Mouse (Mus musculus) liver, embryonic 14.5 days (tissue): ENCODE data around the gene Pax5. TPM values are rescaled to one million over a fixed set of nuclear protein-coding genes. Genes with fewer than 3 reads are reported as not detected.

ENCODE experiments used
- ATAC-seq: fragments of 200-750 bp; cut with Nextera tagmentation; 2 replicates; pipeline ENCODE4 v1.8.0; 2017; ENCODE audit warnings: moderate number of reproducible peaks, mild to moderate bottlenecking, moderate library complexity; ENCODE audit not compliant: insufficient read depth
- DNase-seq, 3 experiments: peaks; one replicate each; pipeline ENCODE4 v3.0.0-alpha.2; 2012 to 2013; ENCODE audit warnings: low read depth in 3 of 3, low spot score in 3 of 3
- H3K27ac ChIP-seq: fragments of 300-500 bp; sonication (generic); 2 replicates; pipeline ENCODE4 v1.5.1; 2014; ENCODE audit warnings: moderate library complexity, mild to moderate bottlenecking, control low read depth, inconsistent platforms
- H3K27me3 ChIP-seq: fragments of 300-500 bp; sonication (generic); 2 replicates; pipeline ENCODE4 v1.6.1; 2014; ENCODE audit warnings: mild to moderate bottlenecking, low read length, moderate library complexity; ENCODE audit not compliant: control insufficient read depth, insufficient read depth
- H3K36me3 ChIP-seq: fragments of 300-500 bp; sonication (generic); replicated peaks from 2 replicates; pipeline ENCODE4 v1.6.1; 2014; ENCODE audit warnings: low read depth; ENCODE audit not compliant: control insufficient read depth, insufficient read depth
- H3K4me1 ChIP-seq, 2 experiments: fragments of 200-500 bp in 1 of 2; fragments of 300-500 bp in 1 of 2; sonication (generic) in 1 of 2; replicated peaks; 2 replicates each; pipeline ENCODE4 v1.6.1; 2012 to 2014; ENCODE audit warnings: antibody characterized with exemption in 1 of 2, inconsistent platforms in 1 of 2, low read length in 1 of 2; ENCODE audit not compliant: control insufficient read depth in 2 of 2, insufficient read depth in 2 of 2
- H3K4me2 ChIP-seq: fragments of 300-500 bp; sonication (generic); 2 replicates; pipeline ENCODE4 v1.6.1; 2014; ENCODE audit warnings: low read depth, mild to moderate bottlenecking, control low read depth, moderate library complexity
- H3K4me3 ChIP-seq, 2 experiments: fragments of 200-500 bp in 1 of 2; fragments of 300-500 bp in 1 of 2; sonication (generic) in 1 of 2; 2 replicates each; pipeline ENCODE4 v1.5.1; 2012 to 2014; ENCODE audit warnings: low read depth in 2 of 2, low read length in 2 of 2, mild to moderate bottlenecking in 2 of 2, control low read depth in 1 of 2, inconsistent platforms in 1 of 2, moderate library complexity in 1 of 2; ENCODE audit not compliant: insufficient read depth in 1 of 2
- H3K9ac ChIP-seq: fragments of 300-500 bp; sonication (generic); replicated peaks from 2 replicates; pipeline ENCODE4 v1.6.1; 2014; ENCODE audit warnings: mild to moderate bottlenecking, control low read depth, moderate library complexity
- H3K9me3 ChIP-seq: fragments of 300-500 bp; sonication (generic); 2 replicates; pipeline ENCODE4 v1.6.1; 2016; ENCODE audit warnings: low read length, mixed read lengths; ENCODE audit not compliant: control insufficient read depth
- CTCF ChIP-seq: IDR thresholded peaks from 2 replicates; pipeline ENCODE4 v1.5.1; 2016; ENCODE audit warnings: antibody characterized with exemption, low read depth, control low read depth
- EP300 ChIP-seq: IDR thresholded peaks from 2 replicates; pipeline ENCODE4 v1.6.1; 2016; ENCODE audit warnings: antibody characterized with exemption, low read depth
- WGBS: fragments of 180-500 bp; shearing (Covaris S2); extraction: QIAGEN DNeasy Blood & Tissue Kit; methylation state at CpG from one replicate; pipeline ENCODE4 v1.1.7; 2014; ENCODE audit not compliant: insufficient replicate concordance; 5-methylcytosine and 5-hydroxymethylcytosine counted together
- polyA plus RNA-seq, 2 experiments: library from polyadenylated mRNA; depleted of rRNA in 1 of 2; stranded (reverse) in 1 of 2; unstranded in 1 of 2; fragments of >200 nt; fragmentation: Nextera tagmentation in 1 of 2; extraction: Ambion mirVana in 1 of 2; gene quantifications; 2 replicates each; pipeline versions ENCODE4 v1.2.1 to v1.2.3; 2012 to 2014

Pax5 gene
- polyA plus RNA-seq, 2 experiments, result 0.05 to 0.12 TPM

DNA sequence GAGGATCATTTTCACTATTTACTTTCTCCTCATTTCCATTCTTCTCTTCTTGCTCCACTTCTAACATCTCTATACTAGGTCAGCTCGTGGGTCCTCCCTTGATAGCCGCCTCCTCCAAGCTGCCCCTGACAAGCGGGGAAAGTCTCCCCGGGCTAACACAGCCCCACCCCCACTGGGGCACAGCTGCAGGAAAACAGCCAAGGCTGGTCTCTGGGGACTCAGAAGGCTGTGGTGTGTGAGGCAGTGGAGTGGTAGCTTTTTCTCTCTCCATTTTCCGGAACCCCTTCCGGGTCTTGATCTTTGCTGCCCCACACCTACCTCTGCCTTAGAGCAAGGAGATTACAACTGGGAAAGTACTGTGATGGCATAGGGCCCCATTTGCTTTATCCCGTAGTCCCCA lies 4.3 kb downstream of the Pax5 start:
- peaks cover 94% of the 10 kb centered on the region for H3K27me3 ChIP-seq
- no peak overlapping the region for H3K4me3 ChIP-seq
- H3K36me3 ChIP-seq, result no peaks in the 10 kb centered on the region
- ATAC-seq (no peak), DNase-seq (no peak)
- TF ChIP-seq CTCF (no peak), EP300 (no peak)
- no peaks in the 10 kb centered on the region for H3K9me3 ChIP-seq
- H3K4me1 ChIP-seq, result 0 out of 4 replicates have a peak, but pooled peaks cover 0 to 1% of the 10 kb centered on the region in 2 experiments
- 4% methylated on average over 7 of the region's 7 CpGs for WGBS
- no peak overlapping the region for H3K4me2 ChIP-seq
- H3K27ac ChIP-seq, result no peak overlapping the region
- H3K9ac ChIP-seq, result no peak overlapping the region

- WGBS, result 3% methylated on average over 3 of the region's 3 CpGs
- ATAC-seq (no peak), DNase-seq (no peak)
- Histone ChIP-seq H3K4me3 (no peak overlapping the region), H3K36me3 (no peaks in the 10 kb centered on the region), H3K4me2 (no peak overlapping the region), H3K9me3 (no peaks in the 10 kb centered on the region), H3K27ac (no peak overlapping the region), H3K27me3 (peaks cover 95% of the 10 kb centered on the region), H3K4me1 (0 out of 4 replicates have a peak, but pooled peaks cover 0 to 1% of the 10 kb centered on the region in 2 experiments), H3K9ac (no peak overlapping the region)
- no peak for TF ChIP-seq EP300
- TF ChIP-seq CTCF, result no peak
Measured at GRCm38 (mm10) chr4:44705151-44705550, 5.1 kb downstream of the Pax5 start.

DNA sequence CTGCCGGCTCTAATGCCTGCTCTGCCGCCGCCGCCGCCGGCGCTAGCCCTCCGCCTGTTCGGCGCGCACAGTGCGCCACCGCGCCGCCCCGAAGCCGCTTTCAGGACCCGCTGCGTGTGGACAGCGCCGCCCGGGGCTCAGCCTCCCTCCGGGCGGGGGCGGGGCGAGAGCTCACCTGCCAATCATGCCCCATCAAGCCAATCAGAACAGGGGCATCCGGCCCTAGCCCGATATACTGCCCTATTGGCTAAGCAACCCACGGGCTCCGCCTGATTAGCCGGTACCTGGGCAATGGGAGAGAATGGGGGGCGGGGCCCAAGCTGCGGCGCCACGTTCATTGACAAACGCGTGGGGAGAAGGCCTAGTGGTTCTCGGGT lies 5.9 kb downstream of the Pax5 start:
- peak; percentile 83 for ATAC-seq
- Histone ChIP-seq H3K27ac (no peak overlapping the region), H3K27me3 (peaks cover 94% of the 10 kb centered on the region), H3K4me1 (0 out of 4 replicates have a peak, but pooled peaks cover 0 to 1% of the 10 kb centered on the region in 2 experiments), H3K4me3 (peak overlapping the region in 1 of 2 experiments; percentile 36; a peak in 2 of 4 replicates), H3K9me3 (no peaks in the 10 kb centered on the region), H3K4me2 (peak overlapping the region; percentile 56), H3K36me3 (no peaks in the 10 kb centered on the region), H3K9ac (no peak overlapping the region)
- DNase-seq, result peak; percentile 50 to 59 (median 59)
- TF ChIP-seq CTCF (no peak), EP300 (no peak)
- under 1% methylated on average over 38 of the region's 38 CpGs for WGBS

GRCm38 (mm10) chr4:44703686-44704368 lies 6.5 kb downstream of the Pax5 start:
- H3K27me3 ChIP-seq, result peaks cover 94% of the 10 kb centered on the region
- no peaks in the 10 kb centered on the region for H3K9me3 ChIP-seq
- H3K27ac ChIP-seq, result no peak overlapping the region
- H3K4me2 ChIP-seq, result peak overlapping the region; percentile 56
- H3K36me3 ChIP-seq, result no peaks in the 10 kb centered on the region
- H3K9ac ChIP-seq, result no peak overlapping the region
- no peak for DNase-seq
- TF ChIP-seq CTCF, result no peak
- no peak for TF ChIP-seq EP300
- H3K4me1 ChIP-seq, result 0 out of 4 replicates have a peak, but pooled peaks cover 0 to 1% of the 10 kb centered on the region in 2 experiments
- H3K4me3 ChIP-seq, result peak overlapping the region in 1 of 2 experiments; percentile 36; a peak in 2 of 4 replicates
- ATAC-seq, result no peak
- WGBS, result 1% methylated on average over 64 of the region's 66 CpGs

- ATAC-seq (no peak), DNase-seq (no peak)
- Histone ChIP-seq H3K4me2 (no peak overlapping the region), H3K9me3 (no peaks in the 10 kb centered on the region), H3K4me3 (no peak overlapping the region), H3K9ac (no peak overlapping the region), H3K27me3 (peaks cover 90% of the 10 kb centered on the region), H3K27ac (no peak overlapping the region), H3K36me3 (no peaks in the 10 kb centered on the region), H3K4me1 (0 out of 4 replicates have a peak, but pooled peaks cover 0 to 1% of the 10 kb centered on the region in 2 experiments)
- 2% methylated on average over 58 of the region's 58 CpGs for WGBS
- TF ChIP-seq EP300, result no peak
- TF ChIP-seq CTCF, result no peak
Measured at GRCm38 (mm10) chr4:44702891-44703685, 7.2 kb downstream of the Pax5 start.
